In the genomic region with DNA sequence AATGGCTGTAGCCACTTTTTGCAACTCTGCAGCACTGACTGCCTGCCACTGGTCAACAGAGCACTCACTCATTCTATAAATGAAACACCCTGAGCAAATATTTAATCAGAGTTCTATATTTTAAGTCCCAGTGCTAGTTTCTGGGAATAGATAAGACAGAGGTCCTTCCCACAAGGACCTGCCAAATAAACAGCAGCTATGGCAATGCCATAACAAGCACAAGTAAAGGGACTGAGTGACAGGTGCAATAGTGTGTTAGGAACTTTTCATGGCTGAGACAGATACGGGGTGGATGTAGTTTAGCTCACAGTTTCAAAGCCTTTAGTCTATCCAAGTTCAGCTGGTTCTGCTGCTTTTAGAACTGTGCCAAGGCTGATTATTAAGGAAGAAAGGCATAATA, we compare ENCODE assay signal across 19 mouse cellular contexts. TPM values are rescaled to one million over a fixed set of nuclear protein-coding genes. Genes with fewer than 3 reads are reported as not detected.
A peak's percentile ranks its signal among the peaks of the same experiment; 100 is the strongest.
DNase-seq lines count a peak whose midpoint lies in the region; ATAC-seq and TF ChIP-seq lines count a peak whose summit lies in the region.
"Had no signal": no experiment of that assay in that cellular context is flagged by ENCODE, and none has a peak within 500 bp of the region (broad histone marks: within the 10 kb centered on the region; RNA-seq: fewer than 3 reads in every experiment).

No protein-coding gene starts in this region.

- no peak overlapping the region for H3ac ChIP-seq in myocyte (ENCODE audit: control insufficient read depth, insufficient read length)

- no peaks in the 10 kb centered on the region; the same call in 1 of the 2 replicates for H3K36me3 ChIP-seq in kidney, adult 2 months (ENCODE audit: control insufficient read depth, insufficient read depth, low read length)
- H3K36me3 ChIP-seq in liver, embryonic 15.5 days (replicated peaks): no peaks in the 10 kb centered on the region
- H3K36me3 ChIP-seq in liver, embryonic 11.5 days (ENCODE audit: control insufficient read depth, insufficient read depth, low read length): 0 out of 2 replicates have a peak, but pooled peaks cover 2% of the 10 kb centered on the region
- no peaks in the 10 kb centered on the region for H3K36me3 ChIP-seq in intestine, embryonic 15.5 days
- H3K36me3 ChIP-seq in myocyte (ENCODE audit: control insufficient read depth, insufficient read depth): no peaks in the 10 kb centered on the region
- no peaks in the 10 kb centered on the region for H3K36me3 ChIP-seq in thymus, adult 2 months (ENCODE audit: control insufficient read depth, insufficient read depth, low read length)
- H3K36me3 ChIP-seq: embryonic facial prominence, embryonic 12.5 days; forebrain, embryonic 15.5 days; heart, embryonic 15.5 days had no signal

- no peak overlapping the region for H3K4me3 ChIP-seq in kidney, adult 2 months (ENCODE audit: insufficient read depth, low read depth, low read length)
- no peak overlapping the region for H3K4me3 ChIP-seq in liver, embryonic 15.5 days (replicated peaks)
- H3K4me3 ChIP-seq in liver, embryonic 11.5 days (ENCODE audit: low read depth, low read length): no peak overlapping the region
- H3K4me3 ChIP-seq in intestine, embryonic 15.5 days (replicated peaks): no peak overlapping the region
- H3K4me3 ChIP-seq in myocyte: no peak overlapping the region
- no peak overlapping the region for H3K4me3 ChIP-seq in thymus, adult 2 months (ENCODE audit: control insufficient read depth, insufficient read depth, low read length)
- H3K4me3 ChIP-seq: embryonic facial prominence, embryonic 12.5 days; forebrain, embryonic 15.5 days; heart, adult 2 months; heart, embryonic 15.5 days; hindbrain, embryonic 12.5 days had no signal

- TF ChIP-seq CTCF in kidney, adult 2 months (conservative IDR thresholded peaks at IDR 0.05; ENCODE audit: insufficient read depth, insufficient read length, low read depth, low read length): no peak
- no peak for TF ChIP-seq CTCF in thymus, adult 2 months (IDR thresholded peaks at IDR 0.05; ENCODE audit: borderline replicate concordance, control insufficient read depth, extremely low read depth, insufficient read depth, low read length, poor library complexity)

- H3K4me2 ChIP-seq in liver, embryonic 15.5 days: 0 out of 2 replicates have a peak overlapping the region, but pooled peaks have one; percentile 10
- no peak overlapping the region for H3K4me2 ChIP-seq in liver, embryonic 11.5 days
- H3K4me2 ChIP-seq in intestine, embryonic 15.5 days (replicated peaks): 0 out of 2 replicates have a peak overlapping the region, but pooled peaks have one; percentile 4
- no peak overlapping the region for H3K4me2 ChIP-seq in myocyte (ENCODE audit: low read depth)
- H3K4me2 ChIP-seq: embryonic facial prominence, embryonic 12.5 days; forebrain, embryonic 15.5 days; heart, embryonic 11.5 days had no signal

- H3K27me3 ChIP-seq in kidney, adult 2 months (replicated peaks; ENCODE audit: control insufficient read depth, insufficient read depth, low read length): no peaks in the 10 kb centered on the region
- H3K27me3 ChIP-seq in liver, embryonic 15.5 days: peaks cover 5% of the 10 kb centered on the region; the same call in 1 of the 2 replicates
- H3K27me3 ChIP-seq in liver, embryonic 11.5 days (replicated peaks; ENCODE audit: control insufficient read depth, insufficient read depth, low read length): no peaks in the 10 kb centered on the region
- H3K27me3 ChIP-seq in intestine, embryonic 15.5 days (replicated peaks): no peaks in the 10 kb centered on the region
- H3K27me3 ChIP-seq in myocyte (ENCODE audit: control insufficient read depth, insufficient read depth, insufficient read length): no peaks in the 10 kb centered on the region
- H3K27me3 ChIP-seq in thymus, adult 2 months (ENCODE audit: control insufficient read depth, insufficient read depth, low read length): no peaks in the 10 kb centered on the region
- H3K27me3 ChIP-seq: embryonic facial prominence, embryonic 12.5 days; forebrain, embryonic 15.5 days; heart, embryonic 15.5 days; hindbrain, embryonic 12.5 days had no signal

- DNase-seq in kidney, adult 2 months: no peak
- no peak for DNase-seq in kidney, adult 11 months
- no peak for DNase-seq in liver, embryonic 11.5 days (ENCODE audit: low spot score)
- DNase-seq in cerebellum, postnatal 25 days: no peak
- no peak for DNase-seq in thymus, adult 2 months
- DNase-seq: adrenal gland, postnatal 10 days; cerebellum, adult 11 months; cerebellum, adult 8-10 months; cerebellum, postnatal 14 days; heart, adult 2 months; heart, postnatal 36 days had no signal

- peaks cover 86% of the 10 kb centered on the region for H3K79me2 ChIP-seq in myocyte (ENCODE audit: control insufficient read depth, insufficient read depth)

- peak overlapping the region; percentile 36 for H3K27ac ChIP-seq in kidney, adult 2 months (ENCODE audit: insufficient read depth, low read depth, low read length)
- no peak overlapping the region for H3K27ac ChIP-seq in liver, embryonic 15.5 days (replicated peaks)
- no peak overlapping the region for H3K27ac ChIP-seq in liver, embryonic 11.5 days (ENCODE audit: low read depth, low read length)
- H3K27ac ChIP-seq in intestine, embryonic 15.5 days: no peak overlapping the region
- no peak overlapping the region for H3K27ac ChIP-seq in thymus, adult 2 months (ENCODE audit: control insufficient read depth, insufficient read depth, low read length)
- H3K27ac ChIP-seq: embryonic facial prominence, embryonic 12.5 days; forebrain, embryonic 15.5 days; heart, adult 2 months; heart, embryonic 15.5 days; hindbrain, embryonic 12.5 days had no signal

- TF ChIP-seq POLR2A in kidney, adult 2 months (IDR thresholded peaks at IDR 0.05; ENCODE audit: low read depth, low read length): no peak
- no peak for TF ChIP-seq POLR2A in myocyte (IDR thresholded peaks at IDR 0.05; ENCODE audit: insufficient read length, low read depth)
- TF ChIP-seq POLR2A in thymus, adult 2 months (IDR thresholded peaks at IDR 0.05; ENCODE audit: control insufficient read depth, extremely low read depth, insufficient read depth, low read length, poor library complexity): no peak

- 55% methylated on average over 1 of the region's 1 CpGs for WGBS in kidney, adult 2 months
- WGBS in liver, embryonic 15.5 days (ENCODE audit: insufficient replicate concordance): 58% methylated on average over 1 of the region's 1 CpGs
- 83% methylated on average over 1 of the region's 1 CpGs for WGBS in liver, embryonic 11.5 days
- 65% methylated on average over 1 of the region's 1 CpGs for WGBS in intestine, embryonic 15.5 days
- WGBS in thymus, adult 2 months: 97% methylated on average over 1 of the region's 1 CpGs

- no peak for ATAC-seq in liver, embryonic 15.5 days (ENCODE audit: insufficient read depth)
- ATAC-seq in liver, embryonic 11.5 days (replicated peaks; ENCODE audit: low FRiP score): no peak
- ATAC-seq in intestine, embryonic 15.5 days: no peak
- ATAC-seq: forebrain, embryonic 15.5 days had no signal

- H3K9ac ChIP-seq in liver, embryonic 15.5 days: no peak overlapping the region
- H3K9ac ChIP-seq in liver, embryonic 11.5 days (ENCODE audit: low read depth, low read length): no peak overlapping the region
- no peak overlapping the region for H3K9ac ChIP-seq in intestine, embryonic 15.5 days
- H3K9ac ChIP-seq: embryonic facial prominence, embryonic 12.5 days; forebrain, embryonic 15.5 days; heart, embryonic 15.5 days; hindbrain, embryonic 12.5 days had no signal

- peaks cover 49% of the 10 kb centered on the region for H3K4me1 ChIP-seq in kidney, adult 2 months (ENCODE audit: control insufficient read depth, insufficient read depth, low read length)
- H3K4me1 ChIP-seq in liver, embryonic 15.5 days (replicated peaks): peaks cover 86% of the 10 kb centered on the region
- peaks cover 58% of the 10 kb centered on the region for H3K4me1 ChIP-seq in liver, embryonic 11.5 days (replicated peaks; ENCODE audit: control insufficient read depth, insufficient read depth, low read length)
- H3K4me1 ChIP-seq in intestine, embryonic 15.5 days (replicated peaks): peaks cover 40% of the 10 kb centered on the region
- H3K4me1 ChIP-seq in thymus, adult 2 months (replicated peaks; ENCODE audit: control insufficient read depth, insufficient read depth, low read length): peaks cover 28% of the 10 kb centered on the region

- no peaks in the 10 kb centered on the region for H3K9me3 ChIP-seq in liver, embryonic 15.5 days (replicated peaks)
- no peaks in the 10 kb centered on the region for H3K9me3 ChIP-seq in liver, embryonic 11.5 days (ENCODE audit: control insufficient read depth, low read length)
- H3K9me3 ChIP-seq in intestine, embryonic 15.5 days: no peaks in the 10 kb centered on the region
- H3K9me3 ChIP-seq: embryonic facial prominence, embryonic 12.5 days; forebrain, embryonic 15.5 days; heart, embryonic 15.5 days; hindbrain, embryonic 12.5 days had no signal

TF ChIP-seq in myocyte, 11 proteins besides CTCF, POLR2A, EP300 and RAD21:
- TF ChIP-seq TCF12 (IDR thresholded peaks at IDR 0.05; ENCODE audit: insufficient read depth, poor library complexity, severe bottlenecking) (no peak), POLR2AphosphoS2 (IDR thresholded peaks at IDR 0.05; ENCODE audit: insufficient read length, low read depth) (no peak), MYOD1 (IDR thresholded peaks at IDR 0.05; ENCODE audit: control insufficient read depth in 1 of 3, insufficient read length in 2 of 3, low read depth in 2 of 3) (peak in 2 of 3 experiments; percentile 51 to 65), MYOG (IDR thresholded peaks at IDR 0.05; ENCODE audit: control insufficient read depth in 1 of 3, insufficient read depth in 1 of 3, insufficient read length in 2 of 3, low read depth in 2 of 3) (peak in 1 of 3 experiments; percentile 30), TCF3 (IDR thresholded peaks at IDR 0.05; ENCODE audit: insufficient read length, low read depth) (no peak), SRF (IDR thresholded peaks at IDR 0.05; ENCODE audit: control insufficient read depth, insufficient read length, low read depth) (no peak), E2F4 (IDR thresholded peaks at IDR 0.05; ENCODE audit: insufficient read depth) (no peak), MAX (IDR thresholded peaks at IDR 0.05; ENCODE audit: low read depth) (no peak), CEBPB (IDR thresholded peaks at IDR 0.05; ENCODE audit: insufficient read depth, poor library complexity, severe bottlenecking) (no peak), USF1 (IDR thresholded peaks at IDR 0.05; ENCODE audit: low read depth) (no peak), REST (IDR thresholded peaks at IDR 0.05; ENCODE audit: insufficient read depth, insufficient read length) (no peak)

RNA-seq across cellular contexts. Expression of a gene that starts 3.9 kb away (rescaled TPM):
- 151 and 179 TPM in 2 replicates for polyA plus RNA-seq in kidney, adult 2 months (2012; rRNA removed)
- polyA plus RNA-seq in liver, embryonic 15.5 days (2015; fragmentation: Nextera tagmentation; extraction: Ambion mirVana): 22.3 and 22.9 TPM in 2 replicates
- polyA plus RNA-seq in liver, embryonic 11.5 days (2014; fragmentation: Nextera tagmentation; extraction: Ambion mirVana): 41.3 and 45.7 TPM in 2 replicates
- 90.4 and 95.3 TPM in 2 replicates for polyA plus RNA-seq in intestine, embryonic 15.5 days (2015; fragmentation: Nextera tagmentation; extraction: Ambion mirVana)
- 32.4 TPM for polyA plus RNA-seq in myocyte (2012; fragmentation: generic; extraction: Trizol)
- 78.7 and 92.3 TPM in 2 replicates for polyA plus RNA-seq in thymus, adult 2 months (2012; rRNA removed)

Comparison
In these comparisons a context has a peak if more than half of its experiments do, and no peak if none do; other contexts are left out.
1. H3K4me2 ChIP-seq: peak in liver, embryonic 15.5 days (single experiment) and intestine, embryonic 15.5 days (single experiment); none in liver, embryonic 11.5 days (single experiment) and myocyte (single experiment).